Mouse (Mus musculus) gastrocnemius, adult 2 months (tissue): ENCODE data around the gene Ildr1. TPM values are rescaled to one million over a fixed set of nuclear protein-coding genes. Genes with fewer than 3 reads are reported as not detected.

Source experiments
- DNase-seq: peaks from one replicate; pipeline ENCODE4 v3.0.0; 2022
- H3K27ac ChIP-seq: fragments of 200-600 bp; 2 replicates; pipeline ENCODE4 v1.8.1; 2022; ENCODE audit warnings: mild to moderate bottlenecking
- H3K4me3 ChIP-seq: fragments of 200-600 bp; 2 replicates; pipeline ENCODE4 v1.8.1; 2022; ENCODE audit warnings: mild to moderate bottlenecking, moderate library complexity
- CTCF ChIP-seq: fragments of 200-600 bp; IDR thresholded peaks from 2 replicates; pipeline ENCODE4 v1.8.1; 2022; ENCODE audit warnings: antibody characterized with exemption, mild to moderate bottlenecking, moderate library complexity
- intact Hi-C: fragments of 180-260 bp; cut with DNase I; formaldehyde crosslinking; loops from one replicate; pipeline ENCODE4 v1.15.1; 2025
- total RNA-seq, 2 experiments: library from RNA; stranded (reverse); gene quantifications; 2 replicates each; pipeline ENCODE4 v1.2.3; 2021

Gene Ildr1
- total RNA-seq, 2 experiments from 2014 or later, result 0.14 TPM; not detected in 1

- Histone ChIP-seq H3K27ac (no peak overlapping the region), H3K4me3 (no peak overlapping the region)
- no peak for TF ChIP-seq CTCF
- intact Hi-C loops, result no loop called here
- no peak for DNase-seq
Observed at GRCm38 (mm10) chr16:36747767-36748166, 54.0 kb downstream of the Ildr1 start.

- intact Hi-C loops, result no loop called here
- TF ChIP-seq CTCF, result no peak
- no peak for DNase-seq
Observed at GRCm38 (mm10) chr16:36751979-36752378, 58.2 kb downstream of the Ildr1 start.

GRCm38 (mm10) chr16:36770191-36770771, 76.5 kb downstream of the Ildr1 start:
- peak; percentile 6; the same call in 1 of the 2 replicates for TF ChIP-seq CTCF
- Histone ChIP-seq H3K4me3 (no peak overlapping the region), H3K27ac (no peak overlapping the region)
- no peak for DNase-seq
- intact Hi-C loops, result no loop called here

More at GRCm38 (mm10) chr16:36751979-36752378, 58.2 kb downstream of the Ildr1 start:
- no peak overlapping the region for H3K4me3 ChIP-seq
- no peak overlapping the region for H3K27ac ChIP-seq

DNA sequence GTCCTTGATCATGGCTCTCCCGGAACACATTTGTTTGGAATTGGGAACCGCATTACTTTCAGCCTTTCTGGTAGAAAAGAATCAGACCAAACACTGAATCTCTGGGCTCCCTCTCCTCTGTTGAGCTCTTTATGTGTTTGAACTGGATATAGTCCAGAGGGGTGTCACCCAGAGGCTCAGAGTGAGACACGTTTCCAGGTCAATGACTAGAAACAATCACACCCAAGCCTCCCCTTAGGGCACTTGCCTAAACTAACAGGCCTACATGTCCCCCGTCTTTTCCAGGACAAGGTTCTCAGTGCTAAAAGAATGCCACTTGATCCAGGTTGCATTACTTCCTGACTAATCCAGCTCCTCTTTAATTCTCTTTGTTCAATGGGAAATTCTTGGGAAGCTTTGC, 77.1 kb downstream of the Ildr1 start:
- Histone ChIP-seq H3K27ac (no peak overlapping the region), H3K4me3 (no peak overlapping the region)
- intact Hi-C loops, result no loop called here
- no peak for TF ChIP-seq CTCF
- no peak for DNase-seq

- intact Hi-C loops, result no loop called here
- no peak for TF ChIP-seq CTCF
- H3K4me3 ChIP-seq, result no peak overlapping the region
- no peak for DNase-seq
- H3K27ac ChIP-seq, result no peak overlapping the region
Observed at GRCm38 (mm10) chr16:36771244-36771643, 77.5 kb downstream of the Ildr1 start.

GRCm38 (mm10) chr16:36771703-36772102, 77.9 kb downstream of the Ildr1 start:
- no peak for TF ChIP-seq CTCF
- intact Hi-C loops, result no loop called here
- H3K4me3 ChIP-seq, result no peak overlapping the region
- no peak for DNase-seq
- no peak overlapping the region for H3K27ac ChIP-seq

DNA sequence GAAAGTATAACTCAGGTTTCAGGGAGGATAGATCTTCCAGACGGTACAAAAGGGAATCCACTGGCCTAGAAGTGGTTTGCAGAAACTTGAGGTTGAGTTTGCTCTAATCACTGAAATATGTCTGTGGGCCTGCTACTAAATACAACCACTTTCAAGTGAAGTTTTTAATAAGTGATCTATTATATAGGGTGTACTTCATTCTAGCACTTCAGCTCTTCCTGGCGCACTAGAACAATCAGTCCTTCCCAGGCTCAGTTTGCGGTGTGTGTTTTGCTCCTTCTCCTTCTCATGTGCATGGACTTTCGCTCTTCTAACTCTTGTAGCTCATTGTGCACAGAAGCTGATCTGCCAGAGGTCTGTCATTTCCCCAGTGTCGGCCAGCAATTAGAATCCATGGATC, 79.2 kb downstream of the Ildr1 start:
- DNase-seq, result no peak
- no peak for TF ChIP-seq CTCF
- intact Hi-C loops, result no loop called here
- Histone ChIP-seq H3K4me3 (no peak overlapping the region), H3K27ac (no peak overlapping the region)

GRCm38 (mm10) chr16:36775658-36776057, 81.9 kb downstream of the Ildr1 start:
- DNase-seq, result no peak
- intact Hi-C loops, result no loop called here
- TF ChIP-seq CTCF, result no peak
- Histone ChIP-seq H3K4me3 (no peak overlapping the region), H3K27ac (no peak overlapping the region)

Other genes starting within 250 kb of the Ildr1 start
- gene Stfa3, start 238.6 kb upstream of the Ildr1 start, total RNA-seq, result not detected
- 1 to 10 TPM; 1.7 to 2.5 TPM for gene Casr, start 131.8 kb upstream of the Ildr1 start, total RNA-seq
- under 1 TPM; 0.13 to 0.17 TPM for gene Cd86, start 27.9 kb upstream of the Ildr1 start, total RNA-seq
- gene Slc15a2, start 91.0 kb downstream of the Ildr1 start, total RNA-seq, result 1 to 10 TPM; 2.3 to 3.8 TPM
- gene Iqcb1, start 134.4 kb downstream of the Ildr1 start, total RNA-seq, result 1 to 10 TPM; 5.8 to 5.9 TPM
- under 1 TPM in 1 of 2 experiments, not detected in 1; 0.25 TPM for gene Eaf2, start 181.0 kb downstream of the Ildr1 start, total RNA-seq
- gene Golgb1, start 181.2 kb downstream of the Ildr1 start, total RNA-seq, result 10 to 100 TPM; 17.7 to 28.9 TPM
- gene Hcls1, start 241.0 kb downstream of the Ildr1 start, total RNA-seq, result 1 to 10 TPM; 1.6 to 2.7 TPM